Mouse (Mus musculus) kidney, adult 18-20 months (tissue): ENCODE results near the gene Mfap3.

Experiments used
- DNase-seq: peaks from one replicate; pipeline ENCODE4 v3.0.0; 2021

The Mfap3 gene

DNA sequence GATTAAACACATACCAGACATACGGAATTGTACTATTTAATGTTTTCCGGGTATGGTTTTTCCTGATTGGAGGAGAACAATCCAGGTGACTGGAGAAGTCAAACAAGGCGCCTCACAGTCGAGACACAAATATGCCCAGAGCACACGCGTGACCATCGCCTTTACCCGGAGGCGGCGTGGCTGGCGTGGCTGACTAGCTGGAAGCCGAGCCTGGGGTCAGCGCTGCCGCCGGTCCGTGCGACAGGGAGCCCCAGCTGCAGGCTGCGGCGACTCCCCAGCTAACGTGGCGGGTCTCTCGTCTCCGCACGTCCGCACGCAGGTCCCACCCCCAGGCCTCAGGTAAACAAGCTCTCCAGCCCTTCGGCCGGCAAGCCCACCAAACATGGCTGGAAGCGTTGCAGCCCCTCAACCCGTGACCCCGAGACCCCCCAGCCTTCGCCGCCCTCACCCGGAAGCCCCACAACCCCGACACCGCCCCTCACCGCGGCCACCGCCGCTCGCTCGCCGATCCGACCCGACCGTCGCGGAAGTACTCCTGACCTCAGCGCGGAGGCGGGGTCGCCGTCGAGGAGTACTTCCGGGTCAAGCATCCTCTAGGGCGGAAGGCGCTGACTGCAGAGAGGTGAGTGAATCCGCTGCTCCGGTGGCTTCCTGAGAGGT, at the start of gene Mfap3, which contains the start of gene Fam114a2:
Gene Mfap3 (plus strand): TSS at position 574 of the 660 bp plus-strand sequence.
Gene Fam114a2 (minus strand): TSS at position 527 of the 660 bp plus-strand sequence.
- DNase-seq: peak; percentile 95

DNA sequence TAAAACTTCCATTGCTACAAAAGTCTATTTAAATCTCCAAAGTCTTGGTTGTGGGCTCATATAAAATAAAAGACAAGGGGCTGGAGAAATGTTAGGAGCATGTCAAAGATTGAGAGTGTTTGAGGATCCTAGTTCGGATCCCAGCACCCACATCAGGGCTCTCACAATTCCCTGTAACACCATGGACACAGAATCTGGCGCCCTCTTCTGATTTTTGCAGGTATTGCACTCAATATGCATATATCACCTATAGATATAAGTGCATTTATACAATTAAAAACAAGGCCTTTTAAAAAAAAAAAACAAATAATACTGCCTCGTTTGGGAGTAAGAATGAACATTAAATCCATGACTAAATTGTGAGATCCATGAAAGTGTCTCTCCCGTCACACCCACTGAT, 49.8 kb upstream of the Mfap3 start:
- DNase-seq: no peak

DNA sequence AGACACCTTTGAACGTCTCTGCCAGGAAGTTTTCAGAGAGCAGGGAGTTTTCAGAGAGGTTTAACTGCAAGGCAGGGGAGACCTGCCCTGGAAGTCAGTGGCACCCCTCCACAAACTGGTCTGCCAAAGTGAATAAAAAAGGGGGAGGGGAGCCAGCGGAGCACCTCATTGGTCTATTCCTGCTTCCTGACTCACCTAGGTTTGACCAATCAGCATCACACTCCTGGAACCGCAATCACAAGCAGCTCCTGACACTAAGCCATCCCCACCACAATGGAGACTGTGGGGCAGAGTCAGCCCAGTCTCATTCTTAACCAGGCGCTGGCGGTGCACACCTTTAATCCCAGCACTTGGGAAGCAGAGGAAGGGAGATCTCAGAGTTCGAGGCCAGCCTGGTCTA, 48.4 kb upstream of the Mfap3 start:
- no peak for DNase-seq

DNA sequence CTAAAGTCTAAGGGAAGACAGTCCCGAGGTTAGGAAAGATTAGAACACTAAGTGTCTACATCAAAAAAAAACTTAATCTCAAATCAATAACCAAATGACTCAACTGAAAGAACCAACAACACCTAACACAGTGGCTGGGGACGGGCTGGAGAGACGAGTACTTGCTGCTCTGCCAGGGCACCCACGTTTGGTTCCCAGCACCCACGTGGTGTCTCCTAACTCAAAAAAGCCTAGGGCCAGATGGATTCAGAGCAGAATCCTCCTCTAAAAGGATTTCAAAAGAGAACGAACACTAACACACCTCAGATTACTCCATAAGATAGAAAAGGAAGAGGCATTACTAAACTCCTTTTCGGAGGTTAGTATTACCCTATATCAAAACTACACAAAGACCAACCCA, 47.5 kb upstream of the Mfap3 start:
- no peak for DNase-seq

DNA sequence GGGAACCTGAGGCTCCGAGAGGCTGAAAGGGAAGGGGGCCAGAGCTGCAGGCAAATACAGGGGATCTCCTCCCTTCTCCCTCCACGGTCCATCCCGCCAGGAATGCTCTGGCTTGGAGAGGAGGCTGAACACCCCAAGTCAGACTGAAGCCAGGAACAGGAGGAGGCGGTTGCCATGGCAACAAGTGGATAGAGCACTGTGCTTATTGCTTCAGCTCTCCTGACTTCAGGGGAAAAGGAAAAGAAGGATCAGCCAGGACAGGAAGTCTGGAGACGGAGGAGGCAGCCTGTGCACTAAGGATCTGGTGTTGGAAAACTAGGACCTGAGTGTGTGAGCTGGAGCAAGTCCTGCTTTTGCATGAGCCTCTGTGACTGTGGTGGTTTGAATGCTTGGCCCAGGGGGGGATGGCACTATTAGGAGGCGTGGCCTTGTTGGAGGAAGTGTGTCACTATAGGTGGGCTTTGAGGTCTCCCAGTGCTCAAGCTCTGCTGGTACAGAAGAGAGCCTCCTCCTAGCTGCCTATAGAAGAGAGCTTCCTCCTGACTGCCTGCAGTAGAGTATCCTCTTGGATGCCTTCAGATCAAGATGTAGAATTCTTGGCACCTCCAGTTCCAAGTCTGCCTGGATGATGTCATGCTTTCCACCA, 44.0 kb upstream of the Mfap3 start:
- DNase-seq: no peak

DNA sequence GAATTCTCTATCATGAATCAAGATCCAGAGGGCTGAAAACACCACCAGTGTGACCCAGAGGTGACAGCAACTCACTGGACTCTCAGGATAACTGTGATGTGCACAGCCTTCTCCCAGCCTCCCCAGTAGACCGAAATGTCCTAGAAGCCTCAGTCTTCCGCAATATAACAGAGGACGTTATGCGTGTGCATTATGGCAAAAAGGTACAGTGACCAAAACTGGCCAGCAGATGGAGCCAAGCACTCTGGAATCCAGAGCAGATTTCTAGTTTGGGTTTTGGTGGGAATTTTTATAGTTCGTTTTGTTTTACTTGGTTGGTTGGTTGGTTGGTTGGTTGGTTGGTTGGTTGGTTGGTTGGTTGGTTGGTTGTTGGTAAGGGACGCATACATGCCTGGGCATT, 43.3 kb upstream of the Mfap3 start:
- DNase-seq: peak; percentile 45

DNA sequence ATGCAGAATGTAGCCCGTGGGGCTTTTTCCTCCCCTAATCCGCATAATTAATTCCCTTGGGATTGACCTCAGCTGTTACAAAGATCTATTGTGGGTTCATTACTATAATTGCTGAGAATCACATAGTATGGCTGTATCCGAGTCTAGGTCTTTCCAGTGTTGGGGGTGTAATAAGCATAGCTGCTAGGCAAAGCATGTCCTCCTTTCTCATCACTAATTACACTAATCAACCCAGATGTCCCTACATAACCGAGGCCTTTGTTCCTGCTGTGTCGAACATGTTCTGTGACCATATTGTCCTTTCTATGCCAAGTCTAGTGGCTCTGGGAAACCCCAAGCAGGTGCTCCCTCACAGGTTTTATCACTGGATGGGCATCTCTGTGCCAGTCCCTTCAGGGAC, 40.4 kb upstream of the Mfap3 start:
- DNase-seq: no peak

DNA sequence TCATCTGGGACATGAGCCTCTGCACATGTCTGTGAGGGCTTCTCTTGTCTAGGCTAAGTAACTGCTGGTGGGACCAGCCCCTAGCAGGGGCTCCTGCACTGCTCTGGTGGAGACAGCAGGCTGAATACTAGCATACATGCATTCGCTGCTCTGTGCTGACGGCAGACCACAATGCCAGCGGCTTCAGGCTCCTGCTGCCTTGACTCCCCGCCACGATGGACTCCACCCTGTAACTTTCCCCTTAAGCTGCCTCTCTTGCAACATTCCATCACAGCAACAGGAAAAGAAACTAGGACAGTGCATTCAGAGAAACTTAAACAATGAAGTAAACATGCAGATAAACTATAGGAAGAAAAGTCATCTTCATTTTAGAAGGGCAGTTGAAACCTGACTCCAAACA, 30.0 kb upstream of the Mfap3 start:
- no peak for DNase-seq

DNA sequence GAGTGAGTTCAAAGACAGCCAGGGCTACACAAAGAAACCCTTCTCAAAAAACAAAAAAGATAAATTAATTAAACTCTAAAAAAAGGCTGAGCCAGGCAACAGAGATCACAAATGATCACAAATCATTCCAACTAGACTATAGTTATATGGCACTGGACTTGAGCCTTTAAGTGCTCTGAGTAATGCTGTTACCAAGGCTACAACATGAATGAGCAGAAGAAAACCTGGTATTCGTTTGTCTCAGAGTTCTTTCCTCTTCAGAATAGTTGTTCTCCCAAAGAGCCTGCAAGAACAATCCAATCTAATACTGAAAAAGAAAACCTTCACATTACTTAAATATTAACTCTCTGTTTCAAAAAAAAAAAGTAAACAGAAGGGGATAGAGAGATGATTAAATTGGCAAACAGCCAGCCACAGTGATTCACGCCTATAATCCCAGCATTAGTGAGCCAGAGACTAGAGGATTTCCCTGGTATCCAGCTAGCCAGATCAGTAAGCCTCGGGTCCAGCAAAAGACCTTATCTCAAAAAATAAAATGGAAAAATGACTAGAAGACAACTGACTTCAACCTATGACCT, 21.9 kb upstream of the Mfap3 start:
- DNase-seq: no peak

DNA sequence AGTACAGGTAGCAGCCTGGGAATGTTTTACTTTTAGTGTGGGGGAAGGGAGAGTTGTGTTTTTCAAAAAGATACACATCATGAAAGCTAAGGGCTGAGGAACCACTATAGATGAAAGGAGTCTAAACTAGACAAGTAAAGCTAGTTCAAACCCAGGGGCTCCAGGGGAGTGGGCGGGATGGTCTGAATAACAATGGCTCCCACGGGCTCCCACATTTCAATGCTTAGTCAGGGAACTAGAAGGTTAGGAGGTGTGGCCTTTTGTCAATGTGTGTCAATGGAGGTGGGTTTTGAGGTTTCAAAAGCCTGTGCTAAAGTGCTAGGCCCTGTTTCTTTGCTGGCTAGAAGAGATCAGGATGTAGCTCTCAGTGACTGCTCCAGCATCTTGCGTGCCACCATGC, 20.8 kb upstream of the Mfap3 start:
- no peak for DNase-seq

DNA sequence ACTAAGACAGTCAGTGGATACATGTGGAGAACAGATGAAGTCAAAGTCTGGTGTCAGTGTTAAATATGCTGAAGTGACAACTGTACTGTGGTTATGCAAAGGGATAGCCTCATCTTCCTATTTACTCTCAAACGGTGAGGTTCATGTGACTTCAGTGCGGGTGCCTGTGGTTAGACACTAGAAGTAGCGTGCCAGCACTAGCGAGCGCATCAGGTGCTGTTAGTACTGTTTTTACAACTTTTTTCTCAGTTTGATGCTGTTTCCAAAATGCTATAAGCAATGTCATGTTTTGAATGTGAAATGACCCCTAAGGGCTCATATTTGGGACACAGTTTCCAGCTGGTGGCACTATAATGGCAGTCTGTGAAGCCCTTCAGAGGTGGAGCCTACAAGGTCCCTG, 20.2 kb upstream of the Mfap3 start:
- no peak for DNase-seq

DNA sequence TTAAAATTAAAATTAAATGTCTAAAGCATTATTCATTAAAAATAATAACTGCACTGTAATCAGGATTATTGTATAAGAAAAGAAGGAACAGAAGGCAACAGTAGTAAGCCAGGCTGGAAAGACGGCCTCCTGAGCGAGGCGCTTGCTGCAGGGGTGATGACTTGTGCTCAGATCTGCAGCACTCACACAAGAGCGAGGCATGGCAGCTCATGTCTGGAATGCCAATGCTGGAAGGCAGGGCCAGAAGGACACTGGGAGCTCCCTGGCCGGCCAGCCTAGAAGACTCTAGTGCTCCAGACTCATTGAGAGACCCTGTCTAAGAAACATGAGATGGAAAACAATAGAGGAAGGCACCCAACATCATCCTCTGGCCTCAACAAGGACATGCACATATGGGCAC, 15.3 kb upstream of the Mfap3 start:
- no peak for DNase-seq

DNA sequence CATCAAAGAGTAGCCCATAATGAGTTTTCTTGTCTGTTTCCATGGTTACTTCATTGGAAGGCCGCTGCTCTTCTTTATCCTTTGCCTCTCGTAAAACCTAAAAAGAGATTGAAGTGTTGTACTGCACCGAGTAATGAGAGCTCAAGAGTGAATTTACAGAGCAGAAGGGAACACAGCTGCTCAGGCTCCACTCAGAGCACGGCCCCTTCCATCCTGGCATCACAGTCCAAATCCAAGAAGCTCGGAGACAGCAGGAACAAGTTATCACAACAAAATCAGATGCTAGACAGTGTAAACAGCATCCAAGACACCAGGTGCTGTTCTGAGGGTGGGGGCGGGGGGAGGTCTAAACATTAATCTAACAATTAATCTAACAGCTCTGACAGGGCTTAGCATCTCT, 11.6 kb upstream of the Mfap3 start:
- DNase-seq: no peak

DNA sequence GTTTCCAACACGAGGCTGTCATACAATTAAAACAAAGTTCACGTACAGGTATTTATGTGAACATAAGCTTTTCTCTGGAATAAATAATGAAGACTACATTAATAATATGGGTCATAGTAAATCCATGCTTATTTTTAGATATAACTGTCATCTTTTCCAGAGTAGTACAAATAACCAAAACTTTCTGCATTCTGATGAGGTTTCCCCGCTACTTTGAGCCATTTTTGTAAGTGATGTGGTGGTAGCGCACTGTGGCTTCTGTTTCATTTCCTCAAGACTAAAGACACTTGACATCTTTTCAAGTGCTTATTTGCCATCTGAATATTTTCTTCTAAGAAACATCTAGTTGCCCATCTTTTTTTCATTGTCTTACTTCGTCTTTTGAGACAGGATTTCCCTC, 3.2 kb upstream of the Mfap3 start:
- no peak for DNase-seq

DNA sequence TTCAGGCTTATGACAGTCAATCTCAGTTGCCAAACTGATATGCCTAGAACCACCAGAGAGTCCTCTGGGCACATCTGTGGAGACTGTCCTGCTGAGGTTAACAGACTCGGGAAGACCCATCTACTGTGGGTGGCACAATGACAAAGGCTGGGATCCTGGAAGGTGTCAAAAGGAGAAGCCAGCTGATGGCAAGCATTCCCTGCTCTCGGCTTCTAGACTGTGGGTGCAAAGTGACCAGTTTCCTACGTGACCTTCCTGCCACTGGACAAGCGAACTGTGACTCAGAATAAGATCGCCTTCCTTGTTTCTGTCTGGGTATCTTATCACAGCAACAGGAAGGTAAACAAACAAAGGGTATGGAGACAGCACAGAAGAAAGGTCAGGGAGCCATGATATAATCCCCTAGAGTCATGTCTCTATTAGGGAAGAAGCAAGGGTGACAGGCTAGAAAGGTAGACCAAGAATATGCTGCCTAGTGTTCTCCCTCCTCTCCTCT, 1.5 kb upstream of the Mfap3 start:
- DNase-seq: no peak

DNA sequence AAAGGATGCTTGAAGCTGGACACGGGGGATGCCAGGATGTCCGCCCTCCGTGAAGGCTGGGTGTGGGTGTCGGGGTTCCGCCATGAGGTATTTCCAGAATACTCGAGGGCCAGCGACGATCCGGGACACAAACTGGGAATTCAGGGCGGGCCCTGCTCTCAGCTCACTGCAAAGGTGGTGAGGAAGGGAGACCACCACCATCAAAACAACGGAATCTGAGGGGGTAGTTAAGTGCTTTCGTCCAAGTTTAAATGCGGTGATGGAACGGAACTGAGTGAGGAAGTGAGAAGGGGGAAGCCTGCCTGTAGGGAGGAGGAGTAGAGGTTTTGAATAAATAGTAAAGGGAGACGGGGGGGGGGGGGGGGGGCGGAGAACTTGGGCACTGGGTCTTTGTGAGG, 286 bp downstream of the Mfap3 start:
- no peak for DNase-seq

DNA sequence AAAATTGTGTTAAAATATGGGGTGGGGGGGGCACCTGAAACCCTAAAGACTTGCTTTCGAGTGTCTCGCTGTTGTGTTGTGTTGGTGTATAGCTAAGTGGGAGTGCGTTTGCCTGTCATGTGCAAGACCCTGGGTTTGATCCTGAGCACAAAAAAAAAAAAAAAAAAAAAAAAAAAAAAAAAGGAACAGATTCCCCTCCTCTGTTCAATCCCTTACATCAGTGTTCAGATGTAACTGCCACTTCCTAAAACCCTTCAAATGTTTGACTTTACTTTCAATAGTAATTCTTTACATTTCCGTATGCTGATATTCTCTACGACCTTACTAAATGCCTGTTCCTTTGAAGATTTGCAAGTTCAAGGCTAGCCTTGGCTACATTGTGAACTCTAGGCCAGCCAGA, 840 bp downstream of the Mfap3 start:
- no peak for DNase-seq

DNA sequence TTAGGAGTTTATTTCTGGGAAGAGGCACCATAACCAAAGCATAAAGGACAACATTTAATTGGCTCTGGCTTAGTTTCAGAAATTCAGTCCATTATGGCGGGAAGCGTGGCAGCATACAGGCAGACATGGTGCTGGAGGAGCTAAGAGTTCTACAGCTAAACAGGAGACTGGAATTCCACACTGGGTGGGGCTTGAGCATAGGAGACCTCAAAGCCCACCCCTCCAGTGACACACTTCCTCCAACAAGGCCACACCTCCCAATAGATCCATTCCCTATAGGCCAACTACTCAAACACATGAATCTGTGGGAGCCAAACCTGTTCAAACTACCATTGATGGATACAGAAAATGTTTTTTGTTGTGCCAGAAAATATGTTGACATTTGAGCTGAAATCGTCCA, 2.7 kb downstream of the Mfap3 start:
- no peak for DNase-seq

DNA sequence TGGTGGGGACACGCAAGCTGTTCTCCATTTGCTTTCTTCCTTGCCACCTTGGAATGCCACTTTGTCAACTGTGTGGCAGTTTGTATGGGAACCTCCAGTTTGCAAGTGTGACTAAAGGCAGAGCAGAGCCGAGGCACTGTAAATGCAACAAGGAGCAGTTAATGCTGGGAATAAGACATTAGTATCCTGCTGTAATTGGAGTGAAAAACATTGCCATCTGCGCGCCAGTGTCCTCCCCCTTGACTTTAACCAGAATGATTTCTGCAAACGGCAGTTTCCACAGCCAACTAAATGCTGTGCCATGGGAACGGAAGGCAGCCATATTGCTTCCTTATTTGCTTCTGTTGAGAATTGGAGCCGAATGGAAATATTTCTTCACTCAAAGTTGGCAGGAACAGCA, 3.6 kb downstream of the Mfap3 start:
- DNase-seq: no peak

DNA sequence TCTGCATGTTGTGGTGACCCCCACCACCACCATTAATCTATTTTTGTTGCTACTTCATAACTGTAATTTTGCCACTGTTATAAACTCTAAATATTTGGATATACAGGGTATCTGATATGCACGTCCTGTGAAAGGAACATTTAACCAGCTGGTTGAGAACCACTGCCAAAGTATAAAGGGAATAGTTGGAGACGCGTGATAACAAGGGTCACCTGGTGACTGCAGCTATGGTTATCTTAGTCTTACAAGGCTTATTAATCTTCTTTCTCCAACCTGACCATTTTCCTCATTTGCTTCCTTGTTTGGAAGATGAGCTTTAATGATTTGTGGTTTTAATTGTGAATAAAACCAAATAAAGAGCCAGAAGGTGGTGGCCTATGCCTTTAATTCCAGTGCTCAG, 5.0 kb downstream of the Mfap3 start:
- DNase-seq: no peak

DNA sequence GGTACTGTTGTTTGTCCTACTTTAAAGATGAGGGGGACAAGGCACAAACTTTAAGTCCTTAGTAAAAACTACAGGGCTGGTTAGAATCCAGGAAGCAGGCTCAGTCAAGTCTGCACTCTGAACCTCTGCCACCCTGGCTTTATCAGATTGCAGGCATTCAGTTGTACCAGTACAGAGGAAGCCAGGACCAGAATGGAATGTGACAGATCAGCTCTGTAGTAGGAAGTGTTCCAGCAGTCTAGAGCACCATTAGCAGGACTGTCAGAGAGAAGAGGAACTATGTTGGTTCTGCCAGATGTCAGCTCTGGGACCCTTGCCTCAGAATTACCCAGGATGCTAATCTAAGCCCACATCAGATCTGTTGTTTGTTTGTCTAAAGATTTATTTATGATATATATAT, 6.1 kb downstream of the Mfap3 start:
- DNase-seq: no peak

DNA sequence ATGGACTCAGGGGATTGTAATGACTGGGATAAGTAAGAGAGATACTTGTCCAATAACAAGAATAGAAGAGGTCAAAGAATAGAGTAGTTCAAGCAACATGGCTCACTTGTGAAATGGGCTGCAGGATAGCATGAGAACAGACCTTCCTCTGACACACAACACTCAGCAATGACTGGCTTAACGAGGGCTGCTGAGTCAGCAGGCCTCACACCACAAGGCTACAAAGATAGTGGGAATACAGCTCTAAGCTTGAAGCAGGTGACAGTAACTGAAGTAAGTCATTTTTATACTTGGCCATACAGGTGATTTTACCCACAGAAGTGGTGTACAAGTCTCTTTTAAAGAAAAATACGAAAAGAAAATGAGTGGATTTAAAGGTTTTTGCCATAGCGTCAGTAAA, 7.4 kb downstream of the Mfap3 start:
- DNase-seq: no peak

DNA sequence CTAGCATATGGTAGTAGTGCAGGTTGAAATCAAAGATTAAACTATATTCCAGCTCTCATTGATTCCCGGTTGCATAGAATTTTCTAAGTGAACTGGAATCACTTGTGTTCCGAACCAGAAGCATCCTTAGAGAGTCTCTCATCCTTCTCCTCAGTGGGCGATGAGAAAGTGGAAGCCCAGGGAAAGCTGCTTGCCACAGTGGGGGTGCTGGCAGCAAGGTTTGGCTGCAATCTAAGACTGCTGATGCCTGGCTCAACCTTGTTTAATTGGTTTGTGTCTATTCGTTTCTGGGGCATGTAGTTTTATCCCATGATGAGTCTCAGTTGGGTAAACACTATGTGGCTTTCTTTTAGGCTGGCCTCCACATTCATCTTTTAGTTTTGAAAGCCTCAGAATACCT, 9.0 kb downstream of the Mfap3 start:
- DNase-seq: no peak

DNA sequence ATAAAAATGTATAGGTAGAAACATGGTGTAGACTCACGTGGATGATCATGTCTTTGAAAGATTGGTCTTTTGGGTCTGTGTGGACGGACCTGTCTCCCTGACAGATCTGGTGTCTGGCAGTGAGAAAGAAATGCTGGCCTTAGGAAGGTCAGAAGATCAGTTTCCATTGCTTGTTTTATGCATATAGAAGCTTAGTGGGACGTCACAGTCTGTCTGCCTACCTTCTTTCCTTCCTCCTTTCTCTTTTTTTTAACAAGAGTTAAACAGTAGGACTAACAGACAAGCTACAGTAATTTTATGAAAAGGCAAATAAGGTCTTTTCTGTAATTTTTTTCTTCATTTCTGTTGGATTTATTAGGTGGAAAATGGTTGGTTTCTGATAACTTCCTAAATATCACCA, 10.6 kb downstream of the Mfap3 start:
- DNase-seq: no peak
